Mouse (Mus musculus): ENCODE data around the gene Zkscan8. TPM values are rescaled to one million over a fixed set of nuclear protein-coding genes. Genes with fewer than 3 reads are reported as not detected.
"Not testable (repeated sequence)": the region's sequence is repeated elsewhere in the genome, so short reads cannot be mapped to it uniquely, and the experiment has no call there.

Zkscan8 gene
- polyA plus RNA-seq (2015; fragmentation: Nextera tagmentation; extraction: Ambion mirVana) = 5.2 and 7.5 TPM in 2 replicates

GRCm38 (mm10) chr13:21530781-21531201, at the start of gene Zkscan8:
Zkscan8 (minus strand) TSS chr13:21531120.
- Histone ChIP-seq H3K36me3 (peaks cover 10% of the 10 kb centered on the region), H3K27me3 (no peaks in the 10 kb centered on the region; the same call in 1 of the 2 replicates), H3K4me2 (peak within 1 kb of the TSS; percentile 72), H3K9me3 (no peaks in the 10 kb centered on the region), H3K27ac (peak within 1 kb of the TSS; percentile 97), H3K4me1 (0 out of 2 replicates have a peak, but pooled peaks cover 6% of the 10 kb centered on the region), H3K9ac (peak within 1 kb of the TSS; percentile 98), H3K4me3 (peak within 1 kb of the TSS; percentile 83)
- ATAC-seq (ENCODE audit: insufficient number of reproducible peaks, insufficient read depth, low FRiP score, low TSS enrichment, low read depth) = peak; percentile 87; the same call in 1 of the 2 replicates
- under 1% methylated on average over 39 of the region's 39 CpGs for WGBS

- ATAC-seq (ENCODE audit: insufficient number of reproducible peaks, insufficient read depth, low FRiP score, low TSS enrichment, low read depth) = no peak
- Histone ChIP-seq H3K4me1 (no peaks in the 10 kb centered on the region), H3K36me3 (no peaks in the 10 kb centered on the region), H3K4me2 (no peak within 1 kb of the TSS), H3K9ac (no peak within 1 kb of the TSS), H3K27ac (no peak within 1 kb of the TSS), H3K4me3 (no peak within 1 kb of the TSS), H3K27me3 (no peaks in the 10 kb centered on the region), H3K9me3 (no peaks in the 10 kb centered on the region)
- WGBS = 64% methylated on average over 1 of the region's 1 CpGs
Measured at GRCm38 (mm10) chr13:21559793-21560192, 28.9 kb upstream of the Zkscan8 start, which contains the start of gene Olfr1535. Olfr1535 (minus strand) TSS chr13:21559893.

GRCm38 (mm10) chr13:21550416-21551110, 19.6 kb upstream of the Zkscan8 start:
- no peak for ATAC-seq (ENCODE audit: insufficient number of reproducible peaks, insufficient read depth, low FRiP score, low TSS enrichment, low read depth)
- Histone ChIP-seq H3K4me1 (no peaks in the 10 kb centered on the region), H3K36me3 (no peaks in the 10 kb centered on the region), H3K9ac (no peak overlapping the region), H3K27me3 (no peaks in the 10 kb centered on the region), H3K4me3 (no peak overlapping the region), H3K4me2 (no peak overlapping the region), H3K27ac (no peak overlapping the region), H3K9me3 (no peaks in the 10 kb centered on the region)
- 64% methylated on average over 3 of the region's 3 CpGs for WGBS

GRCm38 (mm10) chr13:21549487-21549886, 18.6 kb upstream of the Zkscan8 start:
- Histone ChIP-seq H3K36me3 (no peaks in the 10 kb centered on the region), H3K27me3 (no peaks in the 10 kb centered on the region), H3K4me2 (no peak overlapping the region), H3K4me1 (no peaks in the 10 kb centered on the region), H3K27ac (no peak overlapping the region), H3K9ac (no peak overlapping the region), H3K9me3 (no peaks in the 10 kb centered on the region), H3K4me3 (no peak overlapping the region)
- no peak for ATAC-seq (ENCODE audit: insufficient number of reproducible peaks, insufficient read depth, low FRiP score, low TSS enrichment, low read depth)
- 83% methylated on average over 3 of the region's 3 CpGs for WGBS

- ATAC-seq (ENCODE audit: insufficient number of reproducible peaks, insufficient read depth, low FRiP score, low TSS enrichment, low read depth) = no peak
- 63% methylated on average over 1 of the region's 1 CpGs for WGBS
- Histone ChIP-seq H3K36me3 (no peaks in the 10 kb centered on the region), H3K4me2 (no peak within 1 kb of the TSS), H3K9ac (no peak within 1 kb of the TSS), H3K27me3 (no peaks in the 10 kb centered on the region), H3K27ac (no peak within 1 kb of the TSS), H3K9me3 (no peaks in the 10 kb centered on the region), H3K4me1 (no peaks in the 10 kb centered on the region), H3K4me3 (no peak within 1 kb of the TSS)
Measured at GRCm38 (mm10) chr13:21542708-21543107, 11.8 kb upstream of the Zkscan8 start, which contains the start of gene Olfr1366. Olfr1366 (minus strand) TSS chr13:21542808.

- Histone ChIP-seq H3K36me3 (peaks cover 15% of the 10 kb centered on the region), H3K4me2 (peak overlapping the region; percentile 72), H3K9me3 (no peaks in the 10 kb centered on the region), H3K27ac (no peak overlapping the region), H3K4me3 (peak overlapping the region; percentile 83), H3K4me1 (0 out of 2 replicates have a peak, but pooled peaks cover 6% of the 10 kb centered on the region), H3K9ac (0 out of 2 replicates have a peak overlapping the region, but pooled peaks have one; percentile 27), H3K27me3 (no peaks in the 10 kb centered on the region; the same call in 1 of the 2 replicates)
- no peak for ATAC-seq (ENCODE audit: insufficient number of reproducible peaks, insufficient read depth, low FRiP score, low TSS enrichment, low read depth)
- 49% methylated on average over 7 of the region's 7 CpGs for WGBS
Measured at GRCm38 (mm10) chr13:21530136-21530535, 784 bp downstream of the Zkscan8 start.

GRCm38 (mm10) chr13:21506221-21506649, 24.7 kb downstream of the Zkscan8 start:
- H3K36me3 ChIP-seq = no peaks in the 10 kb centered on the region
- ATAC-seq (ENCODE audit: insufficient number of reproducible peaks, insufficient read depth, low FRiP score, low TSS enrichment, low read depth) = peak; percentile 98
- under 1% methylated on average over 21 of the region's 21 CpGs for WGBS
- H3K4me3 ChIP-seq = peak overlapping the region; percentile 60
- no peaks in the 10 kb centered on the region for H3K27me3 ChIP-seq
- 0 out of 2 replicates have a peak, but pooled peaks cover 3% of the 10 kb centered on the region for H3K4me1 ChIP-seq
- peak overlapping the region; percentile 59 for H3K4me2 ChIP-seq
- peak overlapping the region; percentile 74 for H3K9ac ChIP-seq
- H3K27ac ChIP-seq = peak overlapping the region; percentile 91
- no peaks in the 10 kb centered on the region for H3K9me3 ChIP-seq

- Histone ChIP-seq H3K9me3 (no peaks in the 10 kb centered on the region), H3K27ac (no peak overlapping the region), H3K36me3 (no peaks in the 10 kb centered on the region), H3K27me3 (no peaks in the 10 kb centered on the region), H3K9ac (no peak overlapping the region), H3K4me1 (0 out of 2 replicates have a peak, but pooled peaks cover 3% of the 10 kb centered on the region), H3K4me3 (no peak overlapping the region), H3K4me2 (no peak overlapping the region)
- ATAC-seq (ENCODE audit: insufficient number of reproducible peaks, insufficient read depth, low FRiP score, low TSS enrichment, low read depth) = no peak
- WGBS = 86% methylated on average over 5 of the region's 5 CpGs
Measured at GRCm38 (mm10) chr13:21502296-21502695, 28.6 kb downstream of the Zkscan8 start.

- not testable (repeated sequence) for H3K9me3 ChIP-seq; H3K27me3 ChIP-seq; ATAC-seq (ENCODE audit: insufficient number of reproducible peaks, insufficient read depth, low FRiP score, low TSS enrichment, low read depth); H3K9ac ChIP-seq; H3K36me3 ChIP-seq; H3K4me2 ChIP-seq; H3K4me3 ChIP-seq; H3K4me1 ChIP-seq; H3K27ac ChIP-seq
- WGBS = 90% methylated on average over 17 of the region's 17 CpGs
Measured at GRCm38 (mm10) chr13:21501182-21501581, 29.7 kb downstream of the Zkscan8 start, which contains the start of gene Gm11273. Gm11273 (minus strand) TSS chr13:21501418.

- 94% methylated on average over 21 of the region's 21 CpGs for WGBS
- Histone ChIP-seq H3K4me1 (no peaks in the 10 kb centered on the region), H3K27ac (no peak within 1 kb of the TSS), H3K4me3 (no peak within 1 kb of the TSS), H3K27me3 (no peaks in the 10 kb centered on the region), H3K9me3 (no peaks in the 10 kb centered on the region), H3K36me3 (no peaks in the 10 kb centered on the region), H3K9ac (no peak within 1 kb of the TSS), H3K4me2 (no peak within 1 kb of the TSS)
- ATAC-seq (ENCODE audit: insufficient number of reproducible peaks, insufficient read depth, low FRiP score, low TSS enrichment, low read depth) = no peak
Measured at GRCm38 (mm10) chr13:21495080-21495479, 35.8 kb downstream of the Zkscan8 start, which contains the start of gene AK157302. AK157302 (plus strand) TSS chr13:21495223.

GRCm38 (mm10) chr13:21492847-21493246, 38.1 kb downstream of the Zkscan8 start:
- no peaks in the 10 kb centered on the region for H3K4me1 ChIP-seq
- H3K9ac ChIP-seq = no peak overlapping the region
- no peak for ATAC-seq (ENCODE audit: insufficient number of reproducible peaks, insufficient read depth, low FRiP score, low TSS enrichment, low read depth)
- WGBS = 86% methylated on average over 5 of the region's 5 CpGs
- H3K9me3 ChIP-seq = no peaks in the 10 kb centered on the region
- no peaks in the 10 kb centered on the region for H3K36me3 ChIP-seq
- H3K4me2 ChIP-seq = no peak overlapping the region
- no peaks in the 10 kb centered on the region for H3K27me3 ChIP-seq
- H3K27ac ChIP-seq = no peak overlapping the region
- H3K4me3 ChIP-seq = no peak overlapping the region

GRCm38 (mm10) chr13:21486881-21487280, 44.0 kb downstream of the Zkscan8 start:
- WGBS = 83% methylated on average over 1 of the region's 1 CpGs
- Histone ChIP-seq H3K4me2 (no peak overlapping the region), H3K9me3 (no peaks in the 10 kb centered on the region), H3K27me3 (no peaks in the 10 kb centered on the region), H3K27ac (no peak overlapping the region), H3K4me1 (no peaks in the 10 kb centered on the region), H3K4me3 (no peak overlapping the region), H3K36me3 (peaks cover 19% of the 10 kb centered on the region), H3K9ac (no peak overlapping the region)
- ATAC-seq (ENCODE audit: insufficient number of reproducible peaks, insufficient read depth, low FRiP score, low TSS enrichment, low read depth) = no peak

Data from embryonic facial prominence, embryonic 13.5 days (tissue).